Mouse (Mus musculus) CH12.LX (cell line): ENCODE data around the gene Sirt4. TPM values are rescaled to one million over a fixed set of nuclear protein-coding genes. Genes with fewer than 3 reads are reported as not detected.

ENCODE experiments used
- DNase-seq: peaks from one replicate; pipeline ENCODE4 v3.0.0-alpha.2; 2013; ENCODE audit errors: extremely low read depth
- H3K27ac ChIP-seq: 2 replicates; pipeline ENCODE4 v1.5.1; 2012; ENCODE audit warnings: low read depth, mild to moderate bottlenecking, control low read depth, moderate library complexity; ENCODE audit not compliant: insufficient read depth
- H3K27me3 ChIP-seq: replicated peaks from 2 replicates; pipeline ENCODE3; 2012; ENCODE audit warnings: inconsistent platforms
- H3K36me3 ChIP-seq, 2 experiments: replicated peaks in 1 of 2; 2 replicates each; pipeline versions ENCODE3 to v1.6.1; 2012; ENCODE audit warnings: inconsistent platforms in 1 of 2, low read length in 1 of 2, mild to moderate bottlenecking in 1 of 2, mixed read lengths in 1 of 2, moderate library complexity in 1 of 2; ENCODE audit not compliant: control insufficient read depth in 1 of 2, insufficient read depth in 1 of 2
- H3K4me1 ChIP-seq, 2 experiments: 2 replicates each; pipeline ENCODE4 v1.6.1; 2012; ENCODE audit warnings: inconsistent platforms in 1 of 2, moderate library complexity in 1 of 2; ENCODE audit not compliant: insufficient read depth in 2 of 2, control insufficient read depth in 1 of 2
- H3K4me2 ChIP-seq: 2 replicates; pipeline ENCODE4 v1.6.1; 2012; ENCODE audit warnings: low read depth, mild to moderate bottlenecking, control low read depth; ENCODE audit not compliant: poor library complexity, insufficient read depth, severe bottlenecking
- H3K4me3 ChIP-seq, 3 experiments: fragments of 150-350 bp in 1 of 3; sonication (generic) in 1 of 3; replicated peaks in 1 of 3; 2 replicates each; pipeline versions ENCODE3 to v1.5.1; 2011 to 2012; ENCODE audit warnings: low read depth in 2 of 3, low read length in 2 of 3, mild to moderate bottlenecking in 2 of 3, moderate library complexity in 2 of 3, control low read depth in 1 of 3, improper control_type of control experiment in 1 of 3, inconsistent platforms in 1 of 3, mixed read lengths in 1 of 3; ENCODE audit not compliant: poor library complexity in 1 of 3
- H3K79me2 ChIP-seq: replicated peaks from 2 replicates; pipeline ENCODE4 v1.6.1; 2012; ENCODE audit warnings: mild to moderate bottlenecking, moderate library complexity; ENCODE audit not compliant: control insufficient read depth, poor library complexity, insufficient read depth, severe bottlenecking; ENCODE audit errors: extremely low read depth
- H3K9ac ChIP-seq: 2 replicates; pipeline ENCODE4 v1.6.1; 2012; ENCODE audit warnings: low read depth, mild to moderate bottlenecking, control low read depth, moderate library complexity; ENCODE audit not compliant: insufficient read depth
- H3K9me3 ChIP-seq: replicated peaks from 2 replicates; pipeline ENCODE3; 2012; ENCODE audit warnings: low read length, inconsistent platforms, mixed read lengths
- BHLHE40 ChIP-seq: IDR thresholded peaks from 2 replicates; pipeline ENCODE4 v1.6.1; 2011; ENCODE audit warnings: mild to moderate bottlenecking, low read depth, low read length, improper control_type of control experiment
- CHD1 ChIP-seq: IDR thresholded peaks from 2 replicates; pipeline ENCODE4 v1.6.1; 2012; ENCODE audit warnings: low read depth, low read length, improper control_type of control experiment, inconsistent platforms
- E2F4 ChIP-seq: IDR thresholded peaks from 2 replicates; pipeline ENCODE4 v1.6.1; 2011; ENCODE audit warnings: low read depth, low read length, improper control_type of control experiment; ENCODE audit not compliant: insufficient replicate concordance
- ELF1 ChIP-seq: IDR thresholded peaks from 2 replicates; pipeline ENCODE4 v1.6.1; 2014; ENCODE audit warnings: low read depth, mild to moderate bottlenecking, inconsistent platforms, low read length, improper control_type of control experiment
- ETS1 ChIP-seq: conservative IDR thresholded peaks from 2 replicates; pipeline ENCODE4 v1.6.1; 2012; ENCODE audit warnings: low read depth, mild to moderate bottlenecking, inconsistent platforms, low read length, improper control_type of control experiment, moderate library complexity
- GABPA ChIP-seq: IDR thresholded peaks from 2 replicates; pipeline ENCODE4 v1.6.1; 2012; ENCODE audit warnings: low read depth, low read length, improper control_type of control experiment, inconsistent platforms; ENCODE audit not compliant: insufficient replicate concordance
- IRF4 ChIP-seq: IDR thresholded peaks from 2 replicates; pipeline ENCODE4 v1.6.1; 2014; ENCODE audit warnings: low read depth, mild to moderate bottlenecking, inconsistent platforms, low read length, improper control_type of control experiment
- JUN ChIP-seq: IDR thresholded peaks from 2 replicates; pipeline ENCODE4 v1.6.1; 2011; ENCODE audit warnings: low read depth, mild to moderate bottlenecking, low read length, improper control_type of control experiment, moderate library complexity; ENCODE audit not compliant: insufficient read depth
- KAT2A ChIP-seq: IDR thresholded peaks from 2 replicates; pipeline ENCODE4 v1.6.1; 2012; ENCODE audit warnings: low read length, improper control_type of control experiment, inconsistent platforms; ENCODE audit not compliant: insufficient replicate concordance
- MEF2A ChIP-seq: IDR thresholded peaks from 2 replicates; pipeline ENCODE4 v1.6.1; 2014; ENCODE audit warnings: low read depth, mild to moderate bottlenecking, inconsistent platforms, low read length, improper control_type of control experiment, borderline replicate concordance
- MXI1 ChIP-seq: IDR thresholded peaks from 2 replicates; pipeline ENCODE4 v1.6.1; 2011; ENCODE audit warnings: mild to moderate bottlenecking, low read depth, low read length, improper control_type of control experiment
- MYC ChIP-seq: IDR thresholded peaks from 2 replicates; pipeline ENCODE4 v1.6.1; 2011; ENCODE audit warnings: low read depth, mild to moderate bottlenecking, improper control_type of control experiment, low read length
- NELFE ChIP-seq: IDR thresholded peaks from 2 replicates; pipeline ENCODE4 v1.6.1; 2011; ENCODE audit warnings: low read depth, low read length, improper control_type of control experiment
- NRF1 ChIP-seq: IDR thresholded peaks from 2 replicates; pipeline ENCODE4 v1.6.1; 2014; ENCODE audit warnings: low read depth, mild to moderate bottlenecking, inconsistent platforms, low read length, improper control_type of control experiment, moderate library complexity
- PAX5 ChIP-seq: IDR thresholded peaks from 2 replicates; pipeline ENCODE4 v1.6.1; 2012; ENCODE audit warnings: low read length, inconsistent platforms, mixed read lengths
- POLR2A ChIP-seq: IDR thresholded peaks from 2 replicates; pipeline ENCODE4 v1.6.1; 2011; ENCODE audit warnings: low read depth, mild to moderate bottlenecking, improper control_type of control experiment, low read length
- RAD21 ChIP-seq: IDR thresholded peaks from 2 replicates; pipeline ENCODE4 v1.6.1; 2011; ENCODE audit warnings: low read depth, mild to moderate bottlenecking, low read length, improper control_type of control experiment, moderate library complexity
- RCOR1 ChIP-seq: conservative IDR thresholded peaks from 2 replicates; pipeline ENCODE4 v1.6.1; 2012; ENCODE audit warnings: low read depth, mild to moderate bottlenecking, inconsistent platforms, low read length, improper control_type of control experiment
- SIN3A ChIP-seq: IDR thresholded peaks from 2 replicates; pipeline ENCODE4 v1.6.1; 2012; ENCODE audit warnings: low read length, improper control_type of control experiment, inconsistent platforms
- USF2 ChIP-seq: conservative IDR thresholded peaks from 2 replicates; pipeline ENCODE4 v1.6.1; 2011; ENCODE audit warnings: low read depth, low read length, improper control_type of control experiment
- ZMIZ1 ChIP-seq: IDR thresholded peaks from 2 replicates; pipeline ENCODE4 v1.6.1; 2012; ENCODE audit warnings: low read depth, mild to moderate bottlenecking, inconsistent platforms, low read length, improper control_type of control experiment
- dilution Hi-C: fragments of 300-500 bp; cut with MboI; formaldehyde crosslinking; loops from 2 replicates; pipeline ENCODE4 v1.14.3; 2020; ENCODE audit warnings: low sequenced_read_pairs; ENCODE audit not compliant: extremely low pct_unique_long_range_greater_than_20kb, extremely low pct_ligation_motif_present
- in situ Hi-C: fragments of 300-500 bp; cut with MboI; formaldehyde crosslinking; loops from 3 replicates; pipeline ENCODE4 v1.14.3; 2019; ENCODE audit warnings: low sequenced_read_pairs, low pct_ligation_motif_present, low pct_unique_long_range_greater_than_20kb, mixed read lengths
- polyA plus RNA-seq: library from polyadenylated mRNA; unstranded; fragments of >175 nt; gene quantifications from 2 replicates; pipeline ENCODE4 v1.2.1, GENCODE M21; 2012; ENCODE audit warnings: low read depth; ENCODE audit not compliant: insufficient read length
- total RNA-seq, 2 experiments: library from RNA; depleted of rRNA; stranded (reverse); fragments of 300-350 nt in 1 of 2; fragments of >200 nt in 1 of 2; gene quantifications; 2 replicates each; pipeline ENCODE4 v1.2.3; 2012 to 2014

The Sirt4 gene
- total and polyA plus RNA-seq, 3 experiments = 10.0 to 18.0 (median 13.3) TPM

- peaks cover 0 to 67% of the 10 kb centered on the region in 2 experiments for H3K36me3 ChIP-seq
- in situ Hi-C loops (no loop called here), dilution Hi-C loops (no loop called here)
- no peaks in the 10 kb centered on the region for H3K4me1 ChIP-seq
- H3K4me3 ChIP-seq = no peak overlapping the region
- no peaks in the 10 kb centered on the region for H3K27me3 ChIP-seq
- DNase-seq = no peak
- H3K9me3 ChIP-seq = no peaks in the 10 kb centered on the region
- H3K79me2 ChIP-seq = no peaks in the 10 kb centered on the region
- no peak overlapping the region for H3K9ac ChIP-seq
- no peak overlapping the region for H3K27ac ChIP-seq
- no peak overlapping the region for H3K4me2 ChIP-seq
- TF ChIP-seq PAX5 (no peak), USF2 (no peak), POLR2A (no peak), CHD1 (no peak), MEF2A (no peak), ETS1 (no peak), IRF4 (no peak), RCOR1 (no peak), SIN3A (no peak), BHLHE40 (no peak), ZMIZ1 (no peak), NRF1 (no peak)
Measured at GRCm38 (mm10) chr5:115449247-115449646, 35.3 kb downstream of the Sirt4 start.

- Histone ChIP-seq H3K27ac (no peak overlapping the region), H3K9ac (no peak overlapping the region), H3K27me3 (no peaks in the 10 kb centered on the region), H3K36me3 (peaks cover 0 to 63% of the 10 kb centered on the region in 2 experiments), H3K4me2 (no peak overlapping the region), H3K4me1 (no peaks in the 10 kb centered on the region), H3K79me2 (no peaks in the 10 kb centered on the region), H3K4me3 (no peak overlapping the region), H3K9me3 (no peaks in the 10 kb centered on the region)
- no peak for DNase-seq
- no peak for TF ChIP-seq USF2
- TF ChIP-seq ELF1 = no peak
- TF ChIP-seq MXI1 = no peak
- no peak for TF ChIP-seq JUN
- no peak for TF ChIP-seq NELFE
- TF ChIP-seq GABPA = no peak
- TF ChIP-seq KAT2A = no peak
- no peak for TF ChIP-seq MYC
- TF ChIP-seq E2F4 = no peak
- no peak for TF ChIP-seq RAD21
- dilution Hi-C loops = no loop called here
- in situ Hi-C loops = no loop called here
Measured at GRCm38 (mm10) chr5:115447108-115447507, 37.4 kb downstream of the Sirt4 start.
